10 mouse cellular contexts compared by ENCODE assay signal in the genomic region with DNA sequence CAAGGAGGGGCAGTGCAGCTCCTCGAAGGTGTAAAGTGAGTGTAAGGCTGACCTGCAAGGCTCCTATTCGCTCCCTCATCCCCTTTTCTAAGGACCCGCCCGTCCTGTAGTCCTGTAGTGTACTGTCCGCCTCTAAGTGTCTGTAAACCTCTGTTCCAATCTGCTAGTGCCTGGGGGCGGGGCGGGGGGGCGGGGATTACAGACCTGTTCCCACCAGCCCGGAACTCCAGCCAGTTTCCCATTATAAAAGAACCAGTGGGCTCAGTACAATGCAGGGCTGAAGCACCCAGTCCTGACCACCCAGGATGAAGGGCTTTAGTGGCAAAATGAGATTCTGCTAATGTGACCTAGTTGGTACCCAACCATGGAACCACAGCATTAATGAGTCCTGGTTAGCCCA. TPM values are rescaled to one million over a fixed set of nuclear protein-coding genes. Genes with fewer than 3 reads are reported as not detected.
DNase-seq lines count a peak whose midpoint lies in the region; ATAC-seq and TF ChIP-seq lines count a peak whose summit lies in the region.
"Had no signal": no experiment of that assay in that cellular context is flagged by ENCODE, and none has a peak within 500 bp of the region (broad histone marks: within the 10 kb centered on the region; RNA-seq: fewer than 3 reads in every experiment).

No protein-coding gene starts in this region.

- peaks cover 5% of the 10 kb centered on the region for H3K79me2 ChIP-seq in heart, adult 2 months (replicated peaks; ENCODE audit: control insufficient read depth, insufficient read depth, low read length)

- H3K27me3 ChIP-seq in heart, adult 2 months (ENCODE audit: control insufficient read depth, insufficient read depth, low read length) = no peaks in the 10 kb centered on the region
- no peaks in the 10 kb centered on the region for H3K27me3 ChIP-seq in heart, embryonic 16.5 days (ENCODE audit: control insufficient read depth, insufficient read depth, low read length)
- H3K27me3 ChIP-seq: neural tube, embryonic 12.5 days had no signal

- H3K9me3 ChIP-seq in ES-E14 (ENCODE audit: control insufficient read depth, insufficient read depth, low read depth, low read length) = no peaks in the 10 kb centered on the region
- H3K9me3 ChIP-seq in heart, embryonic 16.5 days (replicated peaks; ENCODE audit: control insufficient read depth, low read length) = 0 out of 2 replicates have a peak, but pooled peaks cover 2% of the 10 kb centered on the region
- H3K9me3 ChIP-seq: neural tube, embryonic 12.5 days had no signal

- DNase-seq in heart, adult 2 months = peak in 1 of 2 experiments; percentile 36
- DNase-seq in heart, adult 9 months (ENCODE audit: low spot score in 2 of 2) = no peak
- DNase-seq in ES-E14 (ENCODE audit: low read depth, low spot score) = peak; percentile 60
- peak; percentile 35 for DNase-seq in lung, postnatal 36 days
- no peak for DNase-seq in cerebellum, adult 9-10 months
- DNase-seq in c-Kit-positive CD71-positive TER-119-positive erythroid progenitor cells, embryonic 14.5 days (ENCODE audit: low spot score) = no peak
- no peak for DNase-seq in MN1 (ENCODE audit: low spot score)

- H3K36me3 ChIP-seq in heart, adult 2 months (ENCODE audit: control insufficient read depth, insufficient read depth, low read length) = peaks cover 5% of the 10 kb centered on the region
- H3K36me3 ChIP-seq in ES-E14 (ENCODE audit: control insufficient read depth, insufficient read depth, low read length, poor library complexity, severe bottlenecking) = no peaks in the 10 kb centered on the region
- H3K36me3 ChIP-seq in heart, embryonic 16.5 days (ENCODE audit: control insufficient read depth, insufficient read depth) = peaks cover 8% of the 10 kb centered on the region

- in situ Hi-C loops in ES-E14 (cut with MboI; ENCODE audit: low sequenced_read_pairs in 2 of 2, unreplicated experiment in 2 of 2) = no loop called here

- TF ChIP-seq POLR2A in heart, adult 2 months (IDR thresholded peaks at IDR 0.05; ENCODE audit: insufficient read depth, low read depth, low read length) = no peak

- peak overlapping the region; percentile 22; the same call in 1 of the 2 replicates for H3K4me3 ChIP-seq in heart, adult 2 months
- no peak overlapping the region for H3K4me3 ChIP-seq in ES-E14 (ENCODE audit: insufficient read depth in 1 of 2, low read depth in 1 of 2, low read length in 2 of 2, poor library complexity in 1 of 2, severe bottlenecking in 1 of 2)
- H3K4me3 ChIP-seq in heart, embryonic 16.5 days (ENCODE audit: low read length) = peak overlapping the region; percentile 9; the same call in 1 of the 2 replicates
- H3K4me3 ChIP-seq: neural tube, embryonic 12.5 days had no signal

- no peak for TF ChIP-seq EP300 in heart, adult 2 months (IDR thresholded peaks at IDR 0.05; ENCODE audit: insufficient read depth, low read depth, low read length)

- 23% methylated on average over 9 of the region's 9 CpGs for WGBS in heart, adult 2 months
- 22% methylated on average over 9 of the region's 9 CpGs for WGBS in heart, embryonic 16.5 days

- intact Hi-C loops in heart, adult 2 months (cut with DNase I) = no loop called here

- no peak for TF ChIP-seq CTCF in heart, adult 2 months (IDR thresholded peaks at IDR 0.05)

- H3K4me2 ChIP-seq in heart, embryonic 16.5 days (ENCODE audit: low read depth, low read length) = peak overlapping the region; percentile 44
- H3K4me2 ChIP-seq: neural tube, embryonic 12.5 days had no signal

- peaks cover 16% of the 10 kb centered on the region for H3K4me1 ChIP-seq in heart, adult 2 months (ENCODE audit: control insufficient read depth, insufficient read depth, low read length)
- H3K4me1 ChIP-seq in ES-E14 (ENCODE audit: control insufficient read depth in 2 of 2, insufficient read depth in 2 of 2, low read length in 2 of 2, poor library complexity in 1 of 2) = peaks cover 8 to 13% of the 10 kb centered on the region in 2 experiments
- H3K4me1 ChIP-seq in heart, embryonic 16.5 days (ENCODE audit: control insufficient read depth, insufficient read depth, low read length) = peaks cover 21% of the 10 kb centered on the region

- H3K9ac ChIP-seq in heart, adult 2 months (ENCODE audit: low read depth, low read length) = no peak overlapping the region
- no peak overlapping the region for H3K9ac ChIP-seq in ES-E14 (ENCODE audit: insufficient read depth, low read depth, low read length, poor library complexity, severe bottlenecking)
- H3K9ac ChIP-seq in heart, embryonic 16.5 days (ENCODE audit: low read length) = no peak overlapping the region
- H3K9ac ChIP-seq: neural tube, embryonic 12.5 days had no signal

- ATAC-seq in heart, embryonic 16.5 days (replicated peaks; ENCODE audit: extremely low read depth, insufficient read depth, low FRiP score) = peak; percentile 53; the same call in 1 of the 2 replicates

- H3K27ac ChIP-seq in heart, adult 2 months = peak overlapping the region; percentile 85
- H3K27ac ChIP-seq in ES-E14 (ENCODE audit: insufficient read depth, low read depth, low read length, poor library complexity, severe bottlenecking) = no peak overlapping the region
- H3K27ac ChIP-seq in heart, embryonic 16.5 days (ENCODE audit: low read length) = peak overlapping the region; percentile 66
- H3K27ac ChIP-seq: neural tube, embryonic 12.5 days had no signal

TF ChIP-seq in ES-E14, 5 proteins besides CTCF, POLR2A, EP300 and RAD21:
- TF ChIP-seq ZNF384 (IDR thresholded peaks at IDR 0.05; ENCODE audit: low read depth, low read length) (no peak), MAFK (IDR thresholded peaks at IDR 0.05; ENCODE audit: insufficient read depth, low read depth, low read length) (no peak), HCFC1 (IDR thresholded peaks at IDR 0.05; ENCODE audit: borderline replicate concordance, insufficient read depth, low read length) (no peak), CHD2 (IDR thresholded peaks at IDR 0.05; ENCODE audit: low read depth, low read length) (no peak), ZC3H11A (IDR thresholded peaks at IDR 0.05; ENCODE audit: borderline replicate concordance, low read depth, low read length) (no peak)

RNA-seq across cellular contexts. Expression of a gene that starts 6.4 kb away (rescaled TPM):
- 10 to 100 TPM; 31.2 to 36.0 TPM for total RNA-seq in heart, adult 2 months (2021)
- 39.9 and 51.6 TPM in 2 replicates for polyA plus RNA-seq in heart, adult 2 months (2012; rRNA removed)
- total RNA-seq in ES-E14 (2012; rRNA removed) = 20.6 and 33.6 TPM in 2 replicates
- polyA plus RNA-seq in heart, embryonic 16.5 days (2015; fragmentation: Nextera tagmentation; extraction: Ambion mirVana) = 53.5 and 63.7 TPM in 2 replicates

RNA-seq across cellular contexts. Expression of a gene that starts 12.5 kb away (rescaled TPM):
- not detected for total RNA-seq in heart, adult 2 months (2021)
- polyA plus RNA-seq in heart, adult 2 months (2012; rRNA removed) = not detected in 2 replicates
- not detected in 2 replicates for total RNA-seq in ES-E14 (2012; rRNA removed)
- not detected in 2 replicates for polyA plus RNA-seq in heart, embryonic 16.5 days (2015; fragmentation: Nextera tagmentation; extraction: Ambion mirVana)
- polyA plus RNA-seq: large intestine, adult 2 months; neural tube, embryonic 12.5 days had no signal

RNA-seq across cellular contexts. Expression of a gene that starts 27.0 kb away (rescaled TPM):
- total RNA-seq in heart, adult 2 months (2021) = 100 to 1,000 TPM in 1 of 2 experiments, 10 to 100 TPM in 1; 98.2 to 122 TPM
- polyA plus RNA-seq in heart, adult 2 months (2012; rRNA removed) = 136 and 182 TPM in 2 replicates
- 2.3 and 3.4 TPM in 2 replicates for total RNA-seq in ES-E14 (2012; rRNA removed)
- 71.3 and 75.1 TPM in 2 replicates for polyA plus RNA-seq in heart, embryonic 16.5 days (2015; fragmentation: Nextera tagmentation; extraction: Ambion mirVana)

Comparison
In these comparisons a context has a peak if more than half of its experiments do, and no peak if none do; other contexts are left out.
1. DNase-seq: peak in ES-E14 (single experiment) and lung, postnatal 36 days (single experiment); none in heart, adult 9 months (0 of 2), cerebellum, adult 9-10 months (single experiment), c-Kit-positive CD71-positive TER-119-positive erythroid progenitor cells, embryonic 14.5 days (single experiment) and MN1 (single experiment).
2. H3K4me3 ChIP-seq: peak in heart, adult 2 months (single experiment) and heart, embryonic 16.5 days (single experiment); none in ES-E14 (0 of 2).
3. RNA of a gene that starts 27.0 kb away (total RNA-seq): 98.2 to 122 TPM in heart, adult 2 months; 2.3 to 3.4 TPM in ES-E14; every median in the first group is over 10 times any median in the second.